Mouse (Mus musculus) left cerebral cortex, postnatal 14 days (tissue): ENCODE measurements around the gene Rfc2. TPM values are rescaled to one million over a fixed set of nuclear protein-coding genes. Genes with fewer than 3 reads are reported as not detected.

Experiments
- DNase-seq, 2 experiments: peaks; one replicate each; pipeline ENCODE4 v3.0.0; 2021 to 2022; ENCODE audit warnings: low spot score in 2 of 2, mixed read lengths in 1 of 2
- intact Hi-C: fragments of 180-260 bp; cut with DNase I; formaldehyde crosslinking; loops from one replicate; pipeline ENCODE4 v1.15.1; 2025
- total RNA-seq, 2 experiments: library from RNA; stranded (reverse); gene quantifications; 2 replicates each; pipeline ENCODE4 v1.2.3; 2021

The Rfc2 gene
- total RNA-seq, 2 experiments from 2014 or later = 69.1 to 70.0 TPM

DNA sequence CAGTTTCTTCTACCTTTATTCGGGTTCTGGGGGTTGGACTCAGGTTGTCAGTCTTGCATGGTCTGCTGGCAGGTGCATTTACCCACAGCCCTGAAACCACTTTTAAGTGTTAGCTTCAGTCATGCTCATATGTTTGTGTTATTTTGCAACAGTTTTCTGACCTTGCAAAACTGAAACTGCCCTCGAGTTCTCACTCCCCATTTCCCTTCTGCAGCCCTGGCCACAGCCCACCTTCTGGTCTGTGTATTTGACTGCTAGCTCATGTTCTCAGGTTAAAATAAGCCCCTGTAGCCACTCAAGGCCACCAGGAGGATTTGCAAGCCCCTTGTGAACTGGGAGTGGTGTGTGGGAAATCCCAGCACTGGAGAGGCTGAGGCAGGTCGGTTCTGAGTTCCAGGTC lies 8.7 kb downstream of the Rfc2 start:
- DNase-seq = no peak

DNA sequence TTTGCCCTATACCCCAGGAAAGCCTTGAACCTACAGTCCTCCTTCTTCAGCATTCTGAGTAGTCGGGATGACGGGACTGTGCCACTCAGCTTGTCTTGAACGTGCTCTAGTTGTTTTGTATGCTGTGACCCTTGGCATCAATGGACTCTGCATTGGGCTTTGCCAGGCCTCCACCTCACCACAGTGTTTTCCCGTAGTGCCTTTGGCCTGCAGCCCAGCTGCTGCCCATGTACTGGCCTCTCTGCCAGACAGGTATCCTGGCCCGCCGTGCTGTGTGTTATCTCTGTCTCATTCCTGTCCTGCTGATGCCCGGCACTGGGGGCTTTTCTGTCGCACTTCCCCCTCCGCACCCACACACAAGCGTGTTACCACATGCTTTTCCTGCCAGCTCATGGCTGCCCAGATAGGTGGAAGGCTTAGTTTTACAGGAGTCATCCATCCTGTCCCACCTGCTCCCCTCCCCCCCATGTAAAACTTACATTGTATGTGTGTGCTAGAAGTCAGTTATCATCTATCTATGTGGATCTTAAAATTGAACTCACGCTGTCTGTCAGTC lies 10.9 kb downstream of the Rfc2 start:
- intact Hi-C loops = no loop called here
- no peak for DNase-seq

More for the DNA sequence above, 8.7 kb downstream of the Rfc2 start:
- intact Hi-C loops = no loop called here

DNA sequence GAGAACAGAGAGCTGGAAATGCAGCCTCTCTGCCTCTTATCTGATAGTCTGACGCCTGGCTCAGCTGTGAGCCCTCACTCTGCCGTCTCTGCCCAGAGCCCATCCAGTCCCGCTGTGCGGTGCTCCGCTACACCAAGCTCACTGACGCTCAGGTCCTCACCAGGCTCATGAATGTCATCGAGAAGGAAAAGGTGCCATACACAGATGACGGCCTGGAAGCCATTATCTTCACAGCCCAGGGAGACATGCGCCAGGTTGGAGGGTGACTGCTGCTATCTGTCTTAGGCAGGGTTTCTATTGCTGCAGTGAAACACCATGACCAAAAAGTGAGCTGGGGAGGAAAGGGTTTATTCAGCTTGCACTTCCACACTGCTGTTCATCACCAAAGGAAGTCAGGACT lies 11.9 kb downstream of the Rfc2 start:
- intact Hi-C loops = no loop called here
- DNase-seq = no peak

DNA sequence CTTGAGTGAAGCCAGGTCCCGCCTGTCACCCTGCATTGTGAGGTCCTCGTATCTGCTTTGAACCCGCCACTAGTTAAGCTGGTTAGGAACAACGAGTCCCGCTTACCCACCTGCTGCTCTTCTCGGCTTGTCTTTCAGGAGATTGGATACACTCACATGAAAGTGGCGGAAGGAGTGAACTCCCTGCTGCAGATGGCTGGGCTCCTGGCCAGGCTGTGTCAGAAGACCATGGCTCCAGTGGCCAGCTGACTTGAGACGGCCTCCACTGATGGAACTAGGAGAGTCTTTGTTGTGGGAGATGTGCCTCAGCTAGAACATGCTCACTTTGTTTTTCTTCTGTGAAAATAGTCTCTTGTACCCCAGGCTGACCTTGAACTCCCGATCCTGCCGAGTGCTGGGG lies 16.5 kb downstream of the Rfc2 start:
- no peak for DNase-seq
- intact Hi-C loops = no loop called here

DNA sequence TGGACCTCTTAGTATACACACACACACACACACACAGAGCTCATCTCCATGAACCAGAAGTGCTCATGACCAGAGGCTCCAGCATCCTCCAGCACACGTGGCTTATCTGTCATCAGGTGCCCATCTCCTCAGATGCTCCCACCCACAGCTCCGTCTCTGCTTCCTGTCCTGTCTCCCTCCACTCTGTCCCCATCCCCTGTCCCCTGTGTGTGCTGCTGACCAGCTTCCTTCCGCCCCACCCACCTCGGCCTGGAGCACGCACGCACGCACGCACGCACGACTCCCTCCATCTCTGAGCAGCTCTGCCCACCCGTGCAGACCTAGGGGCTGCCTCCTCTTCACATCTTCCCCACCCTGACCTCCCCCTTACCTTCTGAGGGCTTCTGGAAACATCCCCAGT lies 23.2 kb downstream of the Rfc2 start:
- DNase-seq = no peak
- intact Hi-C loops = no loop called here

DNA sequence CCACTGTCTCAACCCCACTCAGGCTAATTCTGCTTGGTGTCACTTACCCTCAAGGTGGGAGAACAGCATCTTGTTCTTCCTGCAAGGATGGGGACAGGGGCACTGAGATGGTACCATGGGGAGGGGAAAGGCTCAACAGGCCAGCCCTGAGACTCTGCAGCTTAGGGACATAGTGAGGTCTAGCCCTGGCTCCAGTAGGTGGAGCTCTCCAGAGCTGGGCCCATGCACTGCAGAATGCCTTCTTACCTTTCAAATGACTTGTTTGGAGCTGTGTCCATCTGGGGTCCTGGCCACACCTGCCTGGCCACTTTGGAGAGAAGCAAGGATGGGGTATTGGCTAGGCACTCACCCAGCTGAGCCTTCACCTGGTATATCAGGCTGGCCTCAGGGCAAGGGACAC lies 25.1 kb downstream of the Rfc2 start:
- intact Hi-C loops = no loop called here
- no peak for DNase-seq

DNA sequence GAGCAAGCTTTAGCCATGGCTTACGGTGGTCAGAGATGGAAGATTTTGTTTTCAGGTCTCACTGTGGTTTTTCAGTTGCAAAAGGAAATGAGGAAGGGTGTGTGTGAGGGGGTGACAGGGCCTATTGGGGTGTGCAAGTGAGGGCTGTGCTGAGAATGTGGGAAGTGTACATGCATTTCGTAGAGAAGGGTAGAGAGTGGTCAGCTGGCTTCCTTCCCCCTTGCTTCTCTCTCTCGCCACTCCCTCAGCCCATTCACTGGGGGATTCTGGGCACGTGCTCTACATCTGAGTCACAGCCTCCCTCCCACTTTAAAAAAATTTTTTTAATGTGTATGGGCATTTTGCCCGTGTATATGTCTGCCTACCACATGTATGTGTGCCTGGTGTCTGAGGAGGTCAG lies 26.0 kb downstream of the Rfc2 start:
- intact Hi-C loops = no loop called here
- no peak for DNase-seq

DNA sequence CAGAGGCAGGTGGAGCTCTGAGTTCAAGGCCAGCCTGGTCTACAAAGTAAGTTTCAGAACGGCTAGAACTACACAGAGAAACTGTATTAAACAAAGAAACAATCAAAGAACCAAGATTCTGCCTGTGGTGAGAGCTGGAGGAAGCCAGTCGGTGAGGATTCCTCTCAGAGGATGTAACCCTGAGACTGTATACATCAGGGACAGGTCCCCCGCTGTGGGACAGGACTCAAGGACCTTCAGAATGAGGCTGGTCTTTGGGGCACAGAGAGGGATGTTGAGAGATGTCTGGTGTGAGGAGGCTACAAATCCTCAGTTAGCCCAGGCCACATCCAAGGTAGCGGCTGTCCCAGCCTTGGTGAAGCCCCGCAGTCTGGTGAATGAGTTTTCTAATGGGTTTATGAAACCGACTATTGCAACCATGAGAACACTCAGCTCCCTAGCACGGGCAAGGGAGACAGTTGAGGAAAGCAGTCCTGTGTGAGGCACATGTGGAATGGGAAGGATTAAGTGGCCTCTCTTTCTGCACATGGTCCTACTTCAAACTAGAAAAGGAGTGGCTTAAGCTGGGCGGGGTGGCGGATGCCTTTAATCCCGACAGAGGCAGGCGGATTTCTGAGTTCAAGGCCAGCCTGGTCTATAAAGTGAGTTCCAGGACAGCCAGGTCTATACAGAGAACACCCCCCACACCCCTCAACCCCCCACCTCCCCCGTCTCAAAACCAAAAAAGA lies 28.9 kb downstream of the Rfc2 start:
- intact Hi-C loops = no loop called here
- no peak for DNase-seq

DNA sequence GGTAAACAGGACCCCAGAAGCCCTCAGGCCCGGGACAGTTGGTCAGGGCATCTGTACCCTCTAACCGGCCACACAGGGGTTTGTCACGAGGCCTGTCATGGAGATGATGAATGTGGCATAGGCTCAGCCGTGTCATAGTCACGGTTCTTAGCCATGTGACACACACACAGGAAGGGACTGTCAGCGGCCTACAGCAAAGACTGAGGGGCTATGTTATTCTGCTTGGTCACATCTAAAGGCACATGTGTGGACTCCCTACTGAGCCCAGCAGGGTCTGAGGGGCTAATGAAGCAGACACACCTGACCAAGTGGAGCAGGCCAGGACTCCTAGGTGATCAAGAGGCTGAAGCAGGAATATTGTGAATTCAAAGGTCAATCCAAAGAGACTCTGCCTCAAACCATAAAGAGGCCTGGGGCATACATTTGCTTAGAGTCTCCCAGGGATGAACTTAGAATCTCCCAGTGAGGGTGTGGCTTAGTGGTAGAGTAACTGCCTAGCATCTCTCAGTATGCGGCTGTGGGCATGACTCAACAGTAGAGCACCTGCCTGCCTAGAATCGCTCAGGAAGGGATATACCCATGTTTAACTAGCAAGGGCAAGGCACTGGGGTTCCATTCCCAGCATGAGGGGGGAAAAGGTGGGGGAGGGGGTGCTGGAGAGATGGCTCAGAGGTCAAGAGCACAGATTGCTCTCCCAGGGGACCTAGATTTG lies 30.8 kb downstream of the Rfc2 start:
- intact Hi-C loops = no loop called here
- DNase-seq = no peak

DNA sequence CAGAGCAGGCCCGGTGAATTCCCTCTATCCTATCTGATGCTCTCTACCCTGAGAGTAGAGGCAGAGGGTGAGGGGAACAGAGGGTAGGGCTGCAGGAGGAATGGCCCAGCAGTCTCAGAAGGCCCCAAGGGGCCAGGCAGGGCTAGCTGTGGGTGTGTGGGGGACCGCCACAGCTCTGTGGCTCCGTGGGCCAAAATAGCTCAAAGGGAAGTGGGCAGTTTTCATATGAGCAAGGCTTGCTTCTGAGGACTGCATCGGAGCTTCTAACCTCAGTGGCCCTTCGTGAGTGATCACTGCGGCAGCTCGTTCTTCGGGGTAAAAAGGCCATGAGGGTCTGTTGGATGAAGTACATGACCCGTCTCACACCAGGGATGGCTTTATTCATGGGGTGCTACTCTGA lies 32.6 kb downstream of the Rfc2 start:
- intact Hi-C loops = no loop called here

DNA sequence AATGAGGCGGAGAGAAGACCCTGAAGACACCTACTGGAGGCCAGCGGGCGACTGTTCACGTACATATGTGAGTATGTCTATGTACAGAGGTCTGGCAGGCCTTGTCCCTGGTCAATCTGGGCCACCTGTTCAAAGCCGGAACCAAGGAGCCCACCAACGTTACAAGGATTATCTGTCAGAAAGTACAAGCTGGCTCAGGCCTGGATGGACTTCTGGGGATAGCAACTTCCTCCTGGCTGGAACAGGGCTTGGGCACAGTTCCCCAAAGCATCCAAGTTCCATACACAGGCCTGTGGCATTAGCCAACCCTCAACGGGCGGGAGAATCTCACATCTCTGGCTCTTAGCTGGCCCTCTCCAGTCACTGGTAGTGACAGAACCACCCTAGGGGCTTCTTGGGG lies 33.1 kb downstream of the Rfc2 start:
- DNase-seq = peak in 1 of 2 experiments; percentile 12
- intact Hi-C loops = no loop called here

More for the DNA sequence above, 32.6 kb downstream of the Rfc2 start:
- no peak for DNase-seq

DNA sequence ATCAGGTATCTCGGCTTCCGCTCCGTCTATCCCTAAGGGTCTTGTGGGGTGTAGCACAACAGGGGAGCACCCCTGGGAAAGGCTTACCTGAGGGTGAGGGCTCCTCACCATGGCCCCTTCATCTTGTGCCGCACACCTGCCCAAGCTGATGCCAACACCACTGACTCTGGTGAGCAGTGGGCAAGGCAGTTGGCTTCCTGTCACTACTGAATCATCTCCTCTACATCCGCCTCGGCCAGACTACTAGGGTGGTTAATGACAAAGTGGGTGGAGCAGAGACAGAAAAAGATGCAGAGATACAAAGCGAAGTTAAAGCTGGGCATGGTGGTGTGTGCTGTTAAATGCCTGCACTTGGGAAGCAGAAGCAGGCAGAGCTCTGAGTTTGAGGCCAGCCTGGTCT lies 33.6 kb downstream of the Rfc2 start, which contains the start of gene Lat2:
Gene Lat2, minus strand, starts transcription at position 224 of the 400 bp plus-strand sequence.
- DNase-seq = peak in 1 of 2 experiments; percentile 16
- intact Hi-C loops = no loop called here

DNA sequence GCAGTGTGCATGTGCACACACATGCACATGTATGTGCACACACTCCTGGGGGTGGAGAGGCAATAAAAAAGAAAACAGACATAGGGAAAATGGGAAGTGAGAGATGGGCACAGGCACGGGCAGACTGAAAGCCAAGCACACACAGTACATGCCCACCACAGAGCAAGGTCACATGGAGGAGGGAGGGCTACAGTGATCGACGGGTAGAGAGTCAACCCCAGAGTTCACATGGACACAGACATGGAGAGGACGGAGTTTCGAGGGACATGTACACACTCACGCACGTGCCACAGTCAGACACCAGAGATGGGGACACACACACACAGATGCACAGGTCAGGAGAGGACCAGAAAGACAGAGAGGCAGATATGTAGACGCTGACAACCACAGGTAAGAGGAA lies 34.2 kb downstream of the Rfc2 start:
- intact Hi-C loops = no loop called here
- DNase-seq = no peak

DNA sequence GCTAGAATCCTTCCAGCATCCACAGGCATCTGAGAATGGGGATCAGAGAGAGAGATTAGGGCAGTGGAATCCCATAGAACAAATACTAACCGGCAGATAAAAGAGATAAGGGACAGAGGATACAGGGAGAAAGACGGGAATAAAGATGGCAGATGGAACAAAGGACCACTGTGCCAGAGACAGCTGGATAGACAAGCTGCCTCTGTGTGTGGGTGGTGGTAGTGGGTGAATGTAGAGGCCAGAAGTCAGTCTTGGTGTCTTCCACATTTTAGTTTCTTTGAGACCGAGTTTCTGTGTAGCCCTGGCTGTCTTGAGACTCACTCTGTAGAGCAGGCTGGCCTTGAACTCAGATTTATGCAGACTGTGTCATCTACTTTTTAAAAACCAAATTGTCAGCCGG lies 34.6 kb downstream of the Rfc2 start:
- intact Hi-C loops = no loop called here
- DNase-seq = no peak

DNA sequence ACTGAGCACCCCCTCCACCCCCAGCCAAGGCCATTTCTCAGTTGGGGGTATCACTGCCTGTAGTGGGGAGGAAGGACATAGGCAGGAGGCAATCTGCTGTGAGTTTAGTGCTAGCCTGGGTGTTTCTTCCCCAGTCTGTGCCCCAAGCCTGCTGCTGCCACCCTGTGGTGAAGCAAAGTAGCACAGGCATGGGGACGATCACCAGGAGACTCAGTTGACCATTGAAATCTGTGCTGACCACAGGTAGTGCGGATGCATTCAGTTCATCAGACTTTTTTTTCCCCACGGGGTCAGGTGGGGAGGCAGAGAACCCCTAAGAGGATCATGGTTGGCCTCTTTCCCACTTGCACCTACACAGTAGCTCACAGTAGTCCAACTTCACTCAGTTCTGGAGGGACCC lies 35.9 kb downstream of the Rfc2 start:
- intact Hi-C loops = no loop called here
- DNase-seq = peak; percentile 42 to 63

DNA sequence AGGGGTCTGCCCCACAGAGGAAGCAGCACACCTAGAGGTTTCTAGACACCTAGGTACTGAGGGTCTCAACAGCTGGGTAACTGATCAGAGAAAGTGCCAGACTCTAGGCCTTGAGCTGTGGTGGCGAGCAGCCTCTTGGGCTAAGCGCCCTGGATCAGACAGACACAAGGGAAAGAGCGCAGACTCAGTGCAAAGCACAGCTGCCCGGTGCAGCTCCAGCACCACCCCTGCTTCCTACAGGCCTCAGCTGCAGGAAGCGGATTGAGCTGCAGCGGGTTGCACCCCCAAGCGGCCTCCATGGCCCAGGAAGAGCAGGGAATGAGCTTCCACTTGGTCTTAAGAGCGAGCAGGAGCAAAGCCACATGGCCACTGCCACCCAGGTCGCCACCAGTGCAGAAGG lies 39.3 kb downstream of the Rfc2 start:
- intact Hi-C loops = no loop called here
- no peak for DNase-seq

DNA sequence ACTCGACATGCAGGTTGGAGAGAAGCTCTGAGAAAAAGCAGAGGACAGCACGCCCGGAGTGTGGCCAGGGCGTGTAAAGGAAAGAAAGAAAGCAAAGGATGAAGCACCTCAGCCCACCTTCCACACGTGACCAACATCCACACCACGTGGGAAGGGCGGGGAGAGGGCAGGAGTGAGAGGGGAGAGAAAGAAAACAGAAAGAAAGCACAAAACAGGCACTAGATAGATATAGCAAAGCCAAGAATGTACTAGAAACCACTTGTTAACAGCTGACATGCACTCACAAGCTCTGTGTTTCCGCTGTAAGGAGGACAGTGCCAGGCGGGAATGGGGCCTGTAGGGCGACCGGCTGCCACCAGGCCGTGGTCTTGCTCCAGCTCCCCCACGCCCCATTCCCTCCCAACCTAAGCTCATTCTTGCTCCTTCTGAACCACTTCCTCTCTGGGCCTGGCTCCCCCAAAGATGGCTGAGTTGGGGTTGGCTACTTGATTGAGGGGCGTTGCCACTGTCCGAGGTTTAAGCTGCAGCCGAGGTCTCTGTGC lies 40.0 kb downstream of the Rfc2 start:
- intact Hi-C loops = no loop called here
- no peak for DNase-seq

DNA sequence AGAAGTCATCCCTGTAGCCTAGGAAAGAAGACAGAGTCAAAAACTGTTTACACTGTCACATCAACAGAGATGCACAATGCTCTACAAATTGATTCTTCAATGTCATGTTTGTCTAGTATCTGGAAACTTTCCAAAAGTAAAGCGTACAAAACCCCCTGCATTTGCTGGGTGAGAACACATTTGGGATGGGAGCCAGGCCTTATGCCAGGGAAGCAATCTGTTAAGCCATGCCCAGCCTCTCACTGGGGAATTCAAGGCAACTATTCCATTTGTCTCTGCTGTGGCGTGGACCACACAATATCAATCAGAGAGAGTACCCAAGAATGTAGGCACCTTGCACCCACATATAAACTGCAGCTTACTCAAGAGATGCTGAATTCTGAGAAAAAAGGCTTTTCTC lies 40.9 kb downstream of the Rfc2 start:
- DNase-seq = peak; percentile 55 to 77
- intact Hi-C loops = no loop called here

DNA sequence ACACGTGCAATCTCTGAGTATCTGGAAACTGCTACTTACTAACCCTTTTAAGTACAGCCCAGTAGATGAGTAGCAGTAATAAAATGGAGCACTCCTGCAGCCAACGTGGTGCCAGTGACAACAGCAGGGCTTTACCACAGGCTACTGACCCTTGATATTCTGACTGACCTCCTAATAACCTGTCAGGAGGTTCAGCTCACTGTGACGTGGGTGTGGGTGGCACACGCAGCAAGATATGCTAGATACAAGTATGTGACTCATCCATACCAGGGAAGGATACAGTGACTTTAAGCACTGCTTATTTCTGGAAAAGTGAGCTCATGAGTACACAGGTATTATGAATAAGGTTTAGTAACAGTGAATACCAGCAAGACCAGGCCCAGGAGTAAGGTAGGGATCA lies 48.3 kb downstream of the Rfc2 start:
- no peak for DNase-seq
- intact Hi-C loops = loop anchor here (5.0 kb wide), 1 partner anchor 63 kb away; no protein-coding TSS in a partner anchor

DNA sequence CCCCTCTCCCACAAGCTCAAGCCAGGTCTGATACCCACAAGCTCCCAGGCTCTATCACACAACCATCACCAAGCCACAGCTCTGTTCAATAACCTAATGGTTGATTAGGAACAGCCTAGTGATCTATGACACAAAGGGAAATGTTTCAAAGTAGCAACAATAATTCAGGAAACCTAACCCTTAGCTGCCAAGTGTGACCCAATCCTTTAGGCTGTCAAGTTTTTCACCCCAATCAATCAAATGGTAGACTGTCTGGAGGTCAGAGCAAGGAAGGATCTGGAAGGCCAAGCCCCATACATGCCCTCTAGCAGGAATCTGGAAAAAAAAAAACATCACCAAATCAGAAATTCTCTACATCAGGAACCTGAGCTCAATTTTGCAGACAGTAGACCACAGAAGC lies 49.7 kb downstream of the Rfc2 start:
- no peak for DNase-seq
- intact Hi-C loops = no loop called here

DNA sequence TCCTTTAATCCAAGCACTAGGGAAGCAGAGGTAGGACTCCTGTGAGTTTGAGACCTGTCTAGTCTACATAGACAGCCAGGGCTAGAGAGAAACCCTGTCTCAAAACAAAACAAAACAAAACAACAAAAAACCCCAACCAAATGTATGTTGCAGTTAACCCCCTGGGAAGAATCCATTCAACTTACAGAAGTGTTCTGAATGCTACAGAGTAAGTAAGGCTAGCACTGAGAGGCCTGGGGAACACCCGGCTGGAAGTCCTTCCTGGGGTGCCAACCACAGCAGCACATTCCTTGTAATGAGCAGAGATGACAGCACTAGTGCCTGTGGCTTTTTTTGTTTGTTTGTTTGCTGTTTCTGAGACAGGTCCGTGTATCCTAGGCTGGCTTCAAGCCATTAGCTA lies 51.7 kb downstream of the Rfc2 start:
- DNase-seq = no peak
- intact Hi-C loops = no loop called here
